ENCODE assay signal across 8 mouse cellular contexts in the genomic region with DNA sequence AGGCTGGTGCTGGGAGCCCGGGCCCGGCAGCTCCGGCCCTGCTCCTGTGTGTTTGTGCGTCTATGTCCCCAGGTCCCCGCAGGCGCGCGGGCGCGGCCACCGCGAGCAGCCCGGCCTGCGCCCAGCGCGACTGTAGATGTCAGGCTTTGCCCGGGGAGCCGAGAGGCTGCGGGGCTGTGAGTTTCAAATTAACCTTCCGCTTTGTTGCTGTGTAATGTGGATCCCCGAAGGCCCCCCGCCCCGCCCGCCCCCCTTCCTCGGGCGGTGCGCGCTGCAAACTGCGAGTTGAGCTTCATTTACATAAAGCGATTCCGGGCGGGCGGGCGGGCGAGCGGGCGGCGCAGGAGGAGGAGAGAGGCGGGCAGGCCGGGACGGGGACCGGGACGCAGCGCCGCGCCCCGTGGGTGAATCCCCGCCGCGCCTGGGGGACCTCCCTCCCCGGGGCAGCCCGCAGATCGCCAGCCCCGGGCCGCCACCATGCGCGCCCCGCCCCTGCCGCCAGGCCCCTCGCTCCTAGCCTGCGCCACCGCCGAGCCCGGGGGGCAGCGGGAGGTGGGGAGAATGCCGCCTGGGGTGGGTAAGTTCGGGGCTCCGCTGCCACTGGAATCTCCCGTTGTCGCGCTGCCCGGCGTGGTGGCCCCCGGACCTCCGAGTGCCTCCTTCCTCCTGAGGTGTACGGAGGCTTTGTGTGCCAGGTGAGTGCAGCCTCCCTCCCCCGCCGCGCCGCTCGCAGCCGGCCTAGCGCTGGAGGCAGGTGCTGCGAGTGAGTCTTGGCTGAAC.
DNase-seq lines count a peak whose midpoint lies in the region; ATAC-seq and TF ChIP-seq lines count a peak whose summit lies in the region.

No protein-coding gene starts in this region.

- TF ChIP-seq CTCF in ES-Bruce4 (IDR thresholded peaks at IDR 0.05; ENCODE audit: low read depth, low read length): peak; percentile 7
- no peak for TF ChIP-seq CTCF in small intestine, adult 2 months (IDR thresholded peaks at IDR 0.05; ENCODE audit: extremely low read depth, insufficient read length, insufficient replicate concordance, low read depth, low read length)

- under 1% methylated on average over 53 of the region's 84 CpGs for WGBS in forebrain, embryonic 13.5 days
- WGBS in small intestine, adult 2 months: under 1% methylated on average over 71 of the region's 84 CpGs

- peak; percentile 86 to 91 for DNase-seq in adrenal gland, adult (ENCODE audit: inconsistent age in 2 of 2, low spot score in 1 of 2)
- peak; percentile 66 to 82 for DNase-seq in heart, postnatal 36 days
- DNase-seq in layer of hippocampus, postnatal 14 days (ENCODE audit: low spot score in 2 of 2): peak; percentile 33 to 45
- DNase-seq in cerebellum, adult 11 months: no peak

- peak; percentile 96 for TF ChIP-seq EP300 in ES-Bruce4 (IDR thresholded peaks at IDR 0.05; ENCODE audit: insufficient read depth, low read depth, low read length)

- TF ChIP-seq POLR2A in ES-Bruce4 (IDR thresholded peaks at IDR 0.05; ENCODE audit: insufficient read depth, low read length): no peak
- no peak for TF ChIP-seq POLR2A in small intestine, adult 2 months (IDR thresholded peaks at IDR 0.05; ENCODE audit: low read depth, low read length)

- peaks cover 6% of the 10 kb centered on the region for H3K4me1 ChIP-seq in ES-Bruce4 (ENCODE audit: control insufficient read depth, insufficient read depth, low read length)
- H3K4me1 ChIP-seq in forebrain, embryonic 13.5 days: peaks cover 83% of the 10 kb centered on the region
- H3K4me1 ChIP-seq in small intestine, adult 2 months (ENCODE audit: control insufficient read depth, insufficient read depth, insufficient read length, low read length): peaks cover 4% of the 10 kb centered on the region

- H3K27me3 ChIP-seq in ES-Bruce4 (ENCODE audit: control insufficient read depth, insufficient read depth, low read length, poor library complexity, severe bottlenecking): peaks cover 1% of the 10 kb centered on the region; the same call in 1 of the 2 replicates
- peaks cover 76% of the 10 kb centered on the region for H3K27me3 ChIP-seq in forebrain, embryonic 13.5 days
- H3K27me3 ChIP-seq in small intestine, adult 2 months (ENCODE audit: control insufficient read depth, insufficient read depth, low read length): no peaks in the 10 kb centered on the region

- peak; percentile 82 for ATAC-seq in forebrain, embryonic 13.5 days
- peak; percentile 67 for ATAC-seq in megakaryocyte, adult 5-6 weeks (ENCODE audit: poor library complexity, severe bottlenecking)

- H3K9me3 ChIP-seq in ES-Bruce4 (replicated peaks; ENCODE audit: control insufficient read depth, insufficient read depth, low read length, poor library complexity, severe bottlenecking): no peaks in the 10 kb centered on the region
- no peaks in the 10 kb centered on the region for H3K9me3 ChIP-seq in forebrain, embryonic 13.5 days (replicated peaks)

- no peaks in the 10 kb centered on the region for H3K36me3 ChIP-seq in ES-Bruce4 (ENCODE audit: control insufficient read depth, insufficient read depth, low read length, poor library complexity, severe bottlenecking)
- H3K36me3 ChIP-seq in forebrain, embryonic 13.5 days (ENCODE audit: poor library complexity, severe bottlenecking): no peaks in the 10 kb centered on the region
- H3K36me3 ChIP-seq in small intestine, adult 2 months (ENCODE audit: control insufficient read depth, insufficient read depth, low read length): no peaks in the 10 kb centered on the region

- peak overlapping the region; percentile 76 for H3K9ac ChIP-seq in ES-Bruce4 (ENCODE audit: low read depth, poor library complexity, severe bottlenecking)
- peak overlapping the region; percentile 88 for H3K9ac ChIP-seq in forebrain, embryonic 13.5 days

- intact Hi-C loops in heart, postnatal 36 days (cut with DNase I): loop anchor here (5.0 to 10.0 kb wide), 4 partner anchors 67 to 470 kb away; no protein-coding TSS in a partner anchor

- H3K4me3 ChIP-seq in ES-Bruce4 (ENCODE audit: low read depth, low read length): peak overlapping the region; percentile 65
- peak overlapping the region; percentile 71 for H3K4me3 ChIP-seq in forebrain, embryonic 13.5 days
- H3K4me3 ChIP-seq in small intestine, adult 2 months (ENCODE audit: low read depth, low read length): peak overlapping the region; percentile 78

- H3K27ac ChIP-seq in ES-Bruce4 (ENCODE audit: insufficient read depth, low read length): peak overlapping the region; percentile 67; the same call in 1 of the 2 replicates
- peak overlapping the region; percentile 90 for H3K27ac ChIP-seq in forebrain, embryonic 13.5 days
- H3K27ac ChIP-seq in small intestine, adult 2 months (ENCODE audit: insufficient read depth, low read depth, low read length): peak overlapping the region; percentile 34

- H3K4me2 ChIP-seq in forebrain, embryonic 13.5 days: peak overlapping the region; percentile 98

Comparison
In these comparisons a context has a peak if more than half of its experiments do, and no peak if none do; other contexts are left out.
1. H3K27ac ChIP-seq: peak in every context shown above with its lines; median percentile 90 in forebrain, embryonic 13.5 days; 67 in ES-Bruce4; 34 in small intestine, adult 2 months.